Mouse (Mus musculus) ES-E14 (cell line): ENCODE measurements around the gene Map4k2. TPM values are rescaled to one million over a fixed set of nuclear protein-coding genes. Genes with fewer than 3 reads are reported as not detected.

Experiments used
- DNase-seq: peaks from one replicate; pipeline ENCODE4 v3.0.0-alpha.2; 2013; ENCODE audit warnings: low read depth, low spot score
- H3K27ac ChIP-seq: 2 replicates; pipeline ENCODE4 v1.5.1; 2012; ENCODE audit warnings: low read depth, mild to moderate bottlenecking, low read length, moderate library complexity, mixed read lengths; ENCODE audit not compliant: poor library complexity, insufficient read depth, severe bottlenecking
- H3K36me3 ChIP-seq: 2 replicates; pipeline ENCODE4 v1.6.1; 2012; ENCODE audit warnings: mild to moderate bottlenecking, low read length, moderate library complexity, mixed read lengths; ENCODE audit not compliant: control insufficient read depth, poor library complexity, insufficient read depth, severe bottlenecking
- H3K4me1 ChIP-seq, 2 experiments: fragments of 150-350 bp in 1 of 2; sonication (generic) in 1 of 2; 2 replicates each; pipeline ENCODE4 v1.6.1; 2012; ENCODE audit warnings: low read length in 2 of 2, mild to moderate bottlenecking in 1 of 2, mixed read lengths in 1 of 2; ENCODE audit not compliant: control insufficient read depth in 2 of 2, insufficient read depth in 2 of 2, poor library complexity in 1 of 2
- H3K4me3 ChIP-seq, 2 experiments: fragments of 150-350 bp in 1 of 2; sonication (generic) in 1 of 2; 2 replicates each; pipeline ENCODE4 v1.5.1; 2012; ENCODE audit warnings: low read length in 2 of 2, low read depth in 1 of 2, mild to moderate bottlenecking in 1 of 2, mixed read lengths in 1 of 2; ENCODE audit not compliant: insufficient read depth in 1 of 2, poor library complexity in 1 of 2, severe bottlenecking in 1 of 2
- H3K9ac ChIP-seq: 2 replicates; pipeline ENCODE4 v1.6.1; 2012; ENCODE audit warnings: low read depth, mild to moderate bottlenecking, low read length, mixed read lengths; ENCODE audit not compliant: poor library complexity, insufficient read depth, severe bottlenecking
- H3K9me3 ChIP-seq: fragments of 150-350 bp; sonication (generic); 2 replicates; pipeline ENCODE4 v1.6.1; 2012; ENCODE audit warnings: low read depth, mild to moderate bottlenecking, low read length; ENCODE audit not compliant: control insufficient read depth, insufficient read depth
- CHD2 ChIP-seq: IDR thresholded peaks from 2 replicates; pipeline ENCODE4 v1.6.1; 2014; ENCODE audit warnings: mild to moderate bottlenecking, low read depth, low read length, inconsistent platforms
- HCFC1 ChIP-seq: IDR thresholded peaks from 2 replicates; pipeline ENCODE4 v1.6.1; 2012; ENCODE audit warnings: low read length, inconsistent platforms, borderline replicate concordance; ENCODE audit not compliant: insufficient read depth
- MAFK ChIP-seq: IDR thresholded peaks from 2 replicates; pipeline ENCODE4 v1.6.1; 2014; ENCODE audit warnings: mild to moderate bottlenecking, low read depth, low read length, inconsistent platforms; ENCODE audit not compliant: insufficient read depth
- ZC3H11A ChIP-seq: IDR thresholded peaks from 2 replicates; pipeline ENCODE4 v1.6.1; 2012; ENCODE audit warnings: low read depth, mild to moderate bottlenecking, inconsistent platforms, low read length, borderline replicate concordance
- ZNF384 ChIP-seq: IDR thresholded peaks from 2 replicates; pipeline ENCODE4 v1.6.1; 2012; ENCODE audit warnings: low read depth, low read length, inconsistent platforms
- in situ Hi-C, 2 experiments: fragments of 600-800 bp; cut with MboI; formaldehyde crosslinking; loops; one replicate each; pipeline ENCODE4 v1.15.1; 2025; ENCODE audit warnings: low sequenced_read_pairs in 2 of 2, inconsistent platforms in 1 of 2; ENCODE audit not compliant: unreplicated experiment in 2 of 2
- total RNA-seq: library from RNA; depleted of rRNA; stranded (reverse); fragments of 300-350 nt; gene quantifications from 2 replicates; pipeline ENCODE4 v1.2.3, GENCODE M21; 2012

Map4k2 gene
- total RNA-seq, 1 experiment: 29.4 TPM

GRCm38 (mm10) chr19:6313796-6314195 is 27.1 kb upstream of the Map4k2 start:
- H3K9ac ChIP-seq: no peak overlapping the region

GRCm38 (mm10) chr19:6314513-6314912 is 26.4 kb upstream of the Map4k2 start:
- no peak overlapping the region for H3K9ac ChIP-seq
- peaks cover 94% of the 10 kb centered on the region for H3K36me3 ChIP-seq
- DNase-seq: no peak
- in situ Hi-C loops: no loop called here
- H3K4me3 ChIP-seq: no peak overlapping the region
- no peak for TF ChIP-seq ZC3H11A
- no peak for TF ChIP-seq HCFC1
- TF ChIP-seq ZNF384: no peak
- TF ChIP-seq CHD2: no peak
- TF ChIP-seq MAFK: no peak
- no peaks in the 10 kb centered on the region for H3K9me3 ChIP-seq
- no peak overlapping the region for H3K27ac ChIP-seq
- H3K4me1 ChIP-seq: peaks cover 2 to 3% of the 10 kb centered on the region in 2 experiments; a peak in 2 of 4 replicates

More at GRCm38 (mm10) chr19:6313796-6314195, 27.1 kb upstream of the Map4k2 start:
- H3K36me3 ChIP-seq: peaks cover 94% of the 10 kb centered on the region
- no peak overlapping the region for H3K4me3 ChIP-seq
- H3K4me1 ChIP-seq: peaks cover 3 to 6% of the 10 kb centered on the region in 2 experiments; a peak in 2 of 4 replicates
- no peak for DNase-seq
- H3K27ac ChIP-seq: no peak overlapping the region
- no peaks in the 10 kb centered on the region for H3K9me3 ChIP-seq
- in situ Hi-C loops: no loop called here
- TF ChIP-seq HCFC1 (no peak), CHD2 (no peak), ZNF384 (no peak), MAFK (no peak), ZC3H11A (no peak)

GRCm38 (mm10) chr19:6315573-6315972 is 25.4 kb upstream of the Map4k2 start:
- TF ChIP-seq HCFC1: no peak
- TF ChIP-seq ZNF384: no peak
- no peak for TF ChIP-seq CHD2
- TF ChIP-seq ZC3H11A: no peak
- TF ChIP-seq MAFK: no peak
- DNase-seq: no peak
- Histone ChIP-seq H3K9ac (no peak overlapping the region), H3K4me3 (no peak overlapping the region), H3K4me1 (peaks cover 2 to 4% of the 10 kb centered on the region in 2 experiments; a peak in 3 of 4 replicates), H3K9me3 (no peaks in the 10 kb centered on the region), H3K36me3 (peaks cover 91% of the 10 kb centered on the region), H3K27ac (no peak overlapping the region)
- in situ Hi-C loops: no loop called here

DNA sequence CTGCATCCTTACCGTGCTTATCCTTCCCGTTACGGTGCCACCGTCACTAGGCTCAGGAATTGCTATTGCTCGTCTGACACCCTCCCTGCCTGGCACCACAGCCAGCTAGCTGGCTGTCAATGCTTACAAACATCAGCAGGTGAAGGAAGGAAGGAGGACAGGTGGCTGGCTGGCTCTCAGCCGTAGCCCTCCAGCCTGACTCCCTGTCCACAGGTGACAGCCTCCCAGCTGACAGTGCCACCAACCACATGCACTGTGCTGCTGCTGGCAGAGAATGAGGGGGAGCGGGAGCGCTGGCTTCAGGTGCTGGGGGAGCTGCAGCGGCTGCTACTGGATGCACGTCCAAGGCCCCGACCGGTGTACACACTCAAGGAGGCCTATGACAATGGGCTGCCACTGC is 22.8 kb upstream of the Map4k2 start:
- in situ Hi-C loops: no loop called here
- Histone ChIP-seq H3K9ac (no peak overlapping the region), H3K9me3 (no peaks in the 10 kb centered on the region), H3K36me3 (peaks cover 83% of the 10 kb centered on the region), H3K27ac (no peak overlapping the region), H3K4me1 (peaks cover 2 to 22% of the 10 kb centered on the region in 2 experiments; a peak in 3 of 4 replicates), H3K4me3 (no peak overlapping the region)
- no peak for DNase-seq
- no peak for TF ChIP-seq ZC3H11A

GRCm38 (mm10) chr19:6321358-6321757 is 19.6 kb upstream of the Map4k2 start:
- peaks cover 0 to 19% of the 10 kb centered on the region in 2 experiments; a peak in 3 of 4 replicates for H3K4me1 ChIP-seq
- H3K9me3 ChIP-seq: no peaks in the 10 kb centered on the region
- in situ Hi-C loops: no loop called here
- no peak for TF ChIP-seq ZNF384
- TF ChIP-seq HCFC1: no peak
- no peak for TF ChIP-seq ZC3H11A
- no peak overlapping the region for H3K27ac ChIP-seq
- DNase-seq: no peak
- H3K9ac ChIP-seq: no peak overlapping the region
- H3K36me3 ChIP-seq: peaks cover 70% of the 10 kb centered on the region
- H3K4me3 ChIP-seq: no peak overlapping the region
